Mouse (Mus musculus) frontal cortex, adult 2 months (tissue): ENCODE measurements around the gene Cdk2. TPM values are rescaled to one million over a fixed set of nuclear protein-coding genes. Genes with fewer than 3 reads are reported as not detected.
"Not testable (repeated sequence)": the region's sequence is repeated elsewhere in the genome, so short reads cannot be mapped to it uniquely, and the experiment has no call there.

Experiments
- DNase-seq, 2 experiments: peaks; one replicate each; pipeline ENCODE4 v3.0.0; 2022; ENCODE audit warnings: low spot score in 1 of 2; ENCODE audit errors: extremely low spot score in 1 of 2
- polyA plus RNA-seq: library from polyadenylated mRNA; depleted of rRNA; stranded (reverse); fragments of >200 nt; gene quantifications from 2 replicates; pipeline ENCODE4 v1.2.3, GENCODE M21; 2012; rRNA removed

The Cdk2 gene
- 4.9 and 6.0 TPM in 2 replicates for polyA plus RNA-seq

GRCm38 (mm10) chr10:128704491-128705316 lies at the start of gene Cdk2:
Cdk2 (minus strand) TSS chr10:128705031.
- DNase-seq: peak; percentile 55 to 83

GRCm38 (mm10) chr10:128748252-128748864 lies 43.5 kb upstream of the Cdk2 start:
- peak; percentile 59 to 73 for DNase-seq

- peak; percentile 12 to 40 for DNase-seq
These were observed 42.9 kb upstream of the Cdk2 start, which contains the start of gene Pym1 for GRCm38 (mm10) chr10:128747646-128748251. Pym1 (plus strand) TSS chr10:128747889.

- no peak for DNase-seq
These were observed 42.3 kb upstream of the Cdk2 start for GRCm38 (mm10) chr10:128746972-128747645.

- DNase-seq: no peak
These were observed 41.2 kb upstream of the Cdk2 start for GRCm38 (mm10) chr10:128745946-128746613.

GRCm38 (mm10) chr10:128744680-128745601 lies 40.1 kb upstream of the Cdk2 start, which contains the start of gene Dgka:
Dgka (minus strand) TSS chr10:128744855.
- DNase-seq: no peak

- DNase-seq: no peak
These were observed 39.4 kb upstream of the Cdk2 start for GRCm38 (mm10) chr10:128744211-128744610.

GRCm38 (mm10) chr10:128743791-128744191 lies 39.0 kb upstream of the Cdk2 start:
- DNase-seq: peak in 1 of 2 experiments; percentile 48

- DNase-seq: peak in 1 of 2 experiments; percentile 7
These were observed 38.4 kb upstream of the Cdk2 start for GRCm38 (mm10) chr10:128743235-128743634.

GRCm38 (mm10) chr10:128742616-128743015 lies 37.8 kb upstream of the Cdk2 start:
- DNase-seq: no peak

GRCm38 (mm10) chr10:128740296-128740695 lies 35.5 kb upstream of the Cdk2 start:
- DNase-seq: no peak

GRCm38 (mm10) chr10:128737435-128737834 lies 32.6 kb upstream of the Cdk2 start:
- peak in 1 of 2 experiments; percentile 15 for DNase-seq

GRCm38 (mm10) chr10:128731992-128732391 lies 27.2 kb upstream of the Cdk2 start:
- DNase-seq: no peak

GRCm38 (mm10) chr10:128731002-128731433 lies 26.2 kb upstream of the Cdk2 start:
- DNase-seq: peak in 1 of 2 experiments; percentile 81

GRCm38 (mm10) chr10:128728059-128728458 lies 23.2 kb upstream of the Cdk2 start:
- no peak for DNase-seq

GRCm38 (mm10) chr10:128725466-128725865 lies 20.6 kb upstream of the Cdk2 start:
- not testable (repeated sequence) for DNase-seq

GRCm38 (mm10) chr10:128715559-128716537 lies 11.0 kb upstream of the Cdk2 start:
- DNase-seq: no peak

GRCm38 (mm10) chr10:128711318-128711717 lies 6.5 kb upstream of the Cdk2 start:
- not testable (repeated sequence) for DNase-seq
